In genomic region chr10:43312658-43313417, GRCm38 (mm10) we compare ENCODE assay signal across 15 mouse cellular contexts.
DNase-seq lines count a peak whose midpoint lies in the region; ATAC-seq lines count a peak whose summit lies in the region.
"Had no signal": no experiment of that assay in that cellular context is flagged by ENCODE, and none has a peak within 500 bp of the region (broad histone marks: within the 10 kb centered on the region; RNA-seq: fewer than 3 reads in every experiment).

No protein-coding gene starts in this region.

- H3K4me3 ChIP-seq in forebrain, embryonic 13.5 days = no peak overlapping the region
- no peak overlapping the region for H3K4me3 ChIP-seq in forebrain, embryonic 12.5 days (replicated peaks)
- no peak overlapping the region for H3K4me3 ChIP-seq in liver, embryonic 11.5 days (ENCODE audit: low read depth, low read length)
- H3K4me3 ChIP-seq in midbrain, embryonic 15.5 days = no peak overlapping the region
- H3K4me3 ChIP-seq: embryonic facial prominence, embryonic 15.5 days had no signal

- DNase-seq in liver, embryonic 11.5 days (ENCODE audit: low spot score) = no peak
- no peak for DNase-seq in right cerebral cortex, postnatal 36 days (ENCODE audit: low spot score in 2 of 2)
- no peak for DNase-seq in heart, postnatal 14 days
- DNase-seq: cerebellum, adult 2 months; heart, adult 18-20 months; kidney, postnatal 25 days; right cerebral cortex, postnatal 4 days had no signal

- H3K9ac ChIP-seq in forebrain, embryonic 13.5 days = no peak overlapping the region
- H3K9ac ChIP-seq in forebrain, embryonic 12.5 days = no peak overlapping the region
- H3K9ac ChIP-seq in liver, embryonic 11.5 days (ENCODE audit: low read depth, low read length) = no peak overlapping the region
- H3K9ac ChIP-seq in midbrain, embryonic 15.5 days = no peak overlapping the region
- H3K9ac ChIP-seq: embryonic facial prominence, embryonic 15.5 days had no signal

- H3K4me2 ChIP-seq in forebrain, embryonic 13.5 days = no peak overlapping the region
- H3K4me2 ChIP-seq in forebrain, embryonic 12.5 days = no peak overlapping the region
- H3K4me2 ChIP-seq in liver, embryonic 11.5 days = peak overlapping the region; percentile 32
- H3K4me2 ChIP-seq in midbrain, embryonic 15.5 days = no peak overlapping the region
- H3K4me2 ChIP-seq: embryonic facial prominence, embryonic 15.5 days; midbrain, embryonic 11.5 days had no signal

- H3K4me1 ChIP-seq in forebrain, embryonic 13.5 days = peaks cover 50% of the 10 kb centered on the region
- peaks cover 22% of the 10 kb centered on the region for H3K4me1 ChIP-seq in forebrain, embryonic 12.5 days
- H3K4me1 ChIP-seq in liver, embryonic 11.5 days (replicated peaks; ENCODE audit: control insufficient read depth, insufficient read depth, low read length) = peaks cover 8% of the 10 kb centered on the region
- peaks cover 12% of the 10 kb centered on the region for H3K4me1 ChIP-seq in midbrain, embryonic 15.5 days
- H3K4me1 ChIP-seq: embryonic facial prominence, embryonic 15.5 days had no signal

- no peak for ATAC-seq in forebrain, embryonic 13.5 days
- ATAC-seq in forebrain, embryonic 12.5 days (ENCODE audit: low FRiP score) = no peak
- ATAC-seq in common myeloid progenitor, adult 5-6 weeks (replicated peaks; ENCODE audit: low read depth, poor library complexity, severe bottlenecking) = peak; percentile 89
- ATAC-seq in liver, embryonic 11.5 days (replicated peaks; ENCODE audit: low FRiP score) = peak; percentile 76
- peak; percentile 92 for ATAC-seq in megakaryocyte-erythroid progenitor cell, adult 5-6 weeks (replicated peaks; ENCODE audit: low FRiP score, low TSS enrichment, poor library complexity, severe bottlenecking)
- no peak for ATAC-seq in midbrain, embryonic 15.5 days (replicated peaks)
- ATAC-seq: lung, postnatal 0 days had no signal

- intact Hi-C loops in heart, postnatal 14 days (cut with DNase I) = no loop called here

- H3K27ac ChIP-seq in forebrain, embryonic 13.5 days = peak overlapping the region; percentile 28; the same call in 1 of the 2 replicates
- no peak overlapping the region for H3K27ac ChIP-seq in forebrain, embryonic 12.5 days
- H3K27ac ChIP-seq in liver, embryonic 11.5 days (ENCODE audit: low read depth, low read length) = no peak overlapping the region
- H3K27ac ChIP-seq in midbrain, embryonic 15.5 days = no peak overlapping the region
- H3K27ac ChIP-seq: embryonic facial prominence, embryonic 15.5 days had no signal

- H3K9me3 ChIP-seq in forebrain, embryonic 13.5 days (replicated peaks) = no peaks in the 10 kb centered on the region
- no peaks in the 10 kb centered on the region for H3K9me3 ChIP-seq in forebrain, embryonic 12.5 days
- no peaks in the 10 kb centered on the region for H3K9me3 ChIP-seq in liver, embryonic 11.5 days (ENCODE audit: control insufficient read depth, low read length)
- H3K9me3 ChIP-seq in midbrain, embryonic 15.5 days = no peaks in the 10 kb centered on the region
- H3K9me3 ChIP-seq: embryonic facial prominence, embryonic 15.5 days had no signal

- no peaks in the 10 kb centered on the region for H3K36me3 ChIP-seq in forebrain, embryonic 13.5 days (ENCODE audit: poor library complexity, severe bottlenecking)
- H3K36me3 ChIP-seq in forebrain, embryonic 12.5 days (replicated peaks) = no peaks in the 10 kb centered on the region
- H3K36me3 ChIP-seq in liver, embryonic 11.5 days (ENCODE audit: control insufficient read depth, insufficient read depth, low read length) = no peaks in the 10 kb centered on the region
- H3K36me3 ChIP-seq in midbrain, embryonic 15.5 days (replicated peaks) = no peaks in the 10 kb centered on the region
- H3K36me3 ChIP-seq: embryonic facial prominence, embryonic 15.5 days had no signal

- no peaks in the 10 kb centered on the region for H3K27me3 ChIP-seq in forebrain, embryonic 13.5 days
- no peaks in the 10 kb centered on the region for H3K27me3 ChIP-seq in forebrain, embryonic 12.5 days
- H3K27me3 ChIP-seq in liver, embryonic 11.5 days (replicated peaks; ENCODE audit: control insufficient read depth, insufficient read depth, low read length) = no peaks in the 10 kb centered on the region
- no peaks in the 10 kb centered on the region for H3K27me3 ChIP-seq in midbrain, embryonic 15.5 days (replicated peaks)
- H3K27me3 ChIP-seq: embryonic facial prominence, embryonic 15.5 days had no signal

- 69% methylated on average over 7 of the region's 7 CpGs for WGBS in forebrain, embryonic 13.5 days
- 76% methylated on average over 7 of the region's 7 CpGs for WGBS in forebrain, embryonic 12.5 days
- 33% methylated on average over 7 of the region's 7 CpGs for WGBS in liver, embryonic 11.5 days
- 75% methylated on average over 7 of the region's 7 CpGs for WGBS in midbrain, embryonic 15.5 days

Comparison
In these comparisons a context has a peak if more than half of its experiments do, and no peak if none do; other contexts are left out.
1. ATAC-seq: peak in common myeloid progenitor, adult 5-6 weeks (single experiment), liver, embryonic 11.5 days (single experiment) and megakaryocyte-erythroid progenitor cell, adult 5-6 weeks (single experiment); none in forebrain, embryonic 13.5 days (single experiment), forebrain, embryonic 12.5 days (single experiment) and midbrain, embryonic 15.5 days (single experiment).